Mouse (Mus musculus): ENCODE measurements around the gene Olfr643. TPM values are rescaled to one million over a fixed set of nuclear protein-coding genes. Genes with fewer than 3 reads are reported as not detected.

Gene Olfr643
- not detected for total RNA-seq (2021)

- DNase-seq, result no peak
Measured at GRCm38 (mm10) chr7:104137305-104137704, at the start of gene Olfr643. Olfr643 (minus strand) TSS chr7:104137405.

- DNase-seq, result no peak
Measured at GRCm38 (mm10) chr7:104183292-104183691, 46.1 kb upstream of the Olfr643 start, which contains the start of gene Olfr648. Olfr648 (minus strand) TSS chr7:104183392.

- no peak for DNase-seq
Measured at GRCm38 (mm10) chr7:104179074-104179473, 41.9 kb upstream of the Olfr643 start.

DNA sequence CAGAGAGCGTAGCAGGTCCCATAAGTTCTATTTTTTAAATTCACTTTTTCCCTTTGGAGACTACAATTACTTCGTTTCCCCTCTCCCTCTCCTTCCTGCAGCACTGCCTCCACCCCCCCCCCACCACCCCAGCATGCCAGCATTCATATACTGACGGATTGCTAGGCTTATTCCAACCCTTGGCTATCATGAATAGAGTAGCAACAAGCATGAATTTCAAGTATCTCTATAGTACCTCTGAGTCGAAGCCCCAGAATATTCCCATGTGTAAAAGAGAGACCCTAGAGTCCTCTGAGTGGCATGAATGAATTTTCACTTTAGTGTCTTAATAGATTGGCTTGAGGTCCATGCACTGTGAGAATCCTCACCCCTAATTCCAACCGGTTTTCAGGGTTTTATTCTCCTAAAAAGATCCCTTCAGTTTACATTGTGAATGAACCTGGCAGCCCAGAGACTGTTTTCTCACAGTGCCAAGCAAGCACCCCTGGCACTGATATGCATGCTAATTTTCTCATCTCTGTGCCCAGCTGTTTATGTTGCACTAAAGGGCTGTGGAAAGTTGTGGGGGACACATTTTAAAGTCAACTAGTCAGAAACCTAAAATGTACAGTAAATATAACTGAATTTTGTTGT, 41.3 kb upstream of the Olfr643 start:
- no peak for DNase-seq

GRCm38 (mm10) chr7:104175085-104175484, 37.9 kb upstream of the Olfr643 start:
- DNase-seq, result no peak

- DNase-seq, result no peak
Measured at GRCm38 (mm10) chr7:104169634-104170204, 32.5 kb upstream of the Olfr643 start.

DNA sequence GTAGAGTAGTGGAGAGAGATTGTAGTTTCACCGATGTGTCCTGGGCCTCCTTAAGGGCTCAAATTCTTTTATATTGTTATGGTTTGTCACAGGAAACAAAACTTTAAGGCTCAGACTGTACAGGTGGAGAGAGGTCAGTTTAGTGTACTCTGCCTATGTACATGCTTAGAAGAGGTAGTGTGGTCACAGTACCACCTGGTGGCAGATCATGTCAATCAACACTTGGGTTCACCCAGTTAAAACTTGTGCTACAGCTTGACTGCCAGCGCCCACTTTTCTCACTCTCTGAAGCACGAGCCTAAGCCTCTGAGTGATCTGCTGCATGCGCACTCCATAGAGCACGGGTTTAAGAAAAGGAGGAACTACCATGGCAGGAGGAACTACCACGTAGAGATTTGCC, 29.9 kb upstream of the Olfr643 start:
- DNase-seq, result no peak

GRCm38 (mm10) chr7:104150456-104150855, 13.3 kb upstream of the Olfr643 start, which contains the start of gene Ubqlnl:
Ubqlnl (minus strand) TSS chr7:104150556.
- no peak for DNase-seq

DNA sequence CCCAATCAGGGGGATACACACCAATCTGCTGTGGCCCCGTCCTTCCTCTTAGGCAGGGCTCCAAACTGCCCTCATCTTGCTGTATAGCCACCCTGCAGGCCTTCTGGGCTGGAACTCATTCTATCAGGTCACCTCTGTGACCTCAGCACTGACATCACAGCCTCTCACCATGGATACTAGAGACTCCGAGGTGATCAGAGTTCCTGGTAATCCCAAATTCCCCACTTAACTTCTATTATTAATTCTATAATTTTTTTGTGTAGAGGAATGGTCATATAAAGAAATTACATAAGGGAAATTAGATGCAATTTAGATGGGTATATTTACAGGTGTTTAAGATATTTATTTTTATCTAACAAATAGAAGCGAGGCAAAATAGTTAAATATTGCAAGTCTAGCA, 6.0 kb upstream of the Olfr643 start, which contains the start of gene Ubqln3:
TSS of gene Ubqln3 (minus strand) at position 101 of the 400 bp plus-strand sequence.
- DNase-seq, result no peak

DNA sequence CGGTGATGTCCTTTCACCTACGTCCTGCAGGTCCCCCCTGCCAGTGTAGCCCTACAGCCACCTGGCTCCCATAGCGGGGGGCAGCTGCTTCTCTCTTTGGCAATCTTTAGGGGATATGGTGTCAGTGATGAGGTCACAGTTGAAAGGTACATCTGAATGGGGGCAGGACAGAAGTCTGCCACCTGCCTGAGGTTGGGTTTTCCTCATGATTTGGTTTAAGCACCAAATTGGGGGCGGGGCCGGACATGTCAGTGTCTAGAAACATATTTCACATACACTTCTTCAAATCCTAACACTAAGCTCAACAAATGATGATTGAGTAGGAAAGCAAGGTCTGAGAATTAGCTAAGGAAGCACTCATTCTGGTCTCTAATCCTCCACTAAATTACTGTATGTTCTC, 7.5 kb downstream of the Olfr643 start, which contains the start of gene Ubqln5:
TSS of gene Ubqln5 (minus strand) at position 101 of the 400 bp plus-strand sequence.
- DNase-seq, result no peak

- no peak for DNase-seq
Measured at GRCm38 (mm10) chr7:104104757-104104972, 32.5 kb downstream of the Olfr643 start, which contains the start of gene Olfr646. Olfr646 (plus strand) TSS chr7:104104873.

DNA sequence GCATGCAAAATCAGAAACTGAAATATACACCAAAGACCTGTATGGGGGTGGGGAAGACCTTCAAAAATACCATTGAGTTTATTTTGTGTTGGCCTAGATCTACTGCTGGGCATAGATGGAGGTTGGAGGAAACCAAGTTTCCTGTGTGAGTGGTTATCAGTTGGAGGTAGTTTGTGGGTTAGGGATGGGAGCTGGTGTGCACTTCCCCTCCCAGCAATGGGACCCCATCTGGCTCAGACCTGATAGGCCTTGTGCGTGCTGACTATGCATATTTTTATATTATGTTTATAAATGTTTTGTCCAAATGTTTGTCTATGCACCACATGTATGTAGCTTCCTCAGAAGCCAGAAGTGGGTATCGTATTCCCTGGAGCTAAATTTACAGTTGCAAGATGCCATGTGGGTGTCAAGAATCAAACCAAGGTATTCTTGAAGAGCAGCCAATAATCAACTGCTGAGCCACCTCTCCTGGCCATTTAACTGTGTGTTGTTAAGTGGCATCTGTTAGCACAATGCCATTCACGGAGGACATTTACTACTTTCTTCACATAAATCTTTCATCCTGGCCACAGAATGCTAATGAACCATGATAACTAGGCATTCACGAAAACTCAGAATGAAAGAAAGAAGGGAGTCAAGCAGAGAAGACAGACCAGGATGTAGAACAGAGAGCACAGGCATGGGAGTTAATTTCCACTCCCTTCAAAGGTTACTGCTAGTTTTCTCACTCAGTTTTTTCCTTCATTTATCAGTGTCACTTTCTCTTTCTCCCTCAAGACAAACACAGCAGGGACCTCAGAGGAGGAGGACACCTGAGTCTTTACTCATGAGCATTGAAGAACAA, 33.1 kb downstream of the Olfr643 start:
- DNase-seq, result no peak

DNA sequence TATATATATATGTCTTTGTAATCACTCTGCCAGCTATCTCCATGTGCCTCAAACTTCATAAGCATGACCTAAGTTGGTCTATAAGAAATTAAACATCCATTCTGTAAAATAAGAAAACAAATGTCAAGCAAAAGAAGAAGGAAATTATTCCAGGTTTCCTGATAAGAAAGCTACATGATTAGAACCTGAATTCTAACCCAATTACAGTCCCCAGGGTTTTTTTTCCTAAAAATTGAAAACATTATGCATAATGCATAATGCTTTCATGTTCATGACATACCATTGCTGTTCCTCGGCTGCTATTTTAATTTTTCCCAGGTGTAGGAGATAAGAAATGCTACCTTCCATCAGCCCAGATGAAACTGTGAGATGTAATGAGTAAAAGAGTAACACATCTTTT, 51.8 kb downstream of the Olfr643 start, which contains the start of gene Olfr645:
TSS of gene Olfr645 (minus strand) at position 101 of the 400 bp plus-strand sequence.
- DNase-seq, result no peak

DNA sequence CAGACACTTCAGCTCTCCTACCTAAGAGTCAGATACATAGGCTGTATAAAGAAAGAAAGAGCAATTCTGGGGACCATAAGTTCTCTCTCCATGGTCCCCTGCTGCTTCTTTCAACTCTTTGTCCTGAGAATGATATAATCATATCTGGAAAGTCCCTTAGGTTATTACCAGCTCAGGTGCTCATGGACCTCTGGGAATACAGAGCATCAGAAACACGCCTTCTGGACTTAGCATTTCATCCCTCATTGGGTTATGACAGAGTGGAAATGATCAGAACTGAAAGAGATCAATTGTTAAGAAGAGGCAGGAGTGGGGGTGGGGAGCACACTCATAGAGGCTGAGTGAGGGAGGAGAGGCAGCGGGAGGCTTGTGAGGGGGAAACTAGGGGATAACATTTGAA, 65.4 kb downstream of the Olfr643 start, which contains the start of gene Olfr644:
TSS of gene Olfr644 (minus strand) at position 101 of the 400 bp plus-strand sequence.
- DNase-seq, result no peak

GRCm38 (mm10) chr7:104061345-104061744, 75.9 kb downstream of the Olfr643 start, which contains the start of gene 4930516K23Rik:
4930516K23Rik (minus strand) TSS chr7:104061445.
- DNase-seq, result no peak

DNA sequence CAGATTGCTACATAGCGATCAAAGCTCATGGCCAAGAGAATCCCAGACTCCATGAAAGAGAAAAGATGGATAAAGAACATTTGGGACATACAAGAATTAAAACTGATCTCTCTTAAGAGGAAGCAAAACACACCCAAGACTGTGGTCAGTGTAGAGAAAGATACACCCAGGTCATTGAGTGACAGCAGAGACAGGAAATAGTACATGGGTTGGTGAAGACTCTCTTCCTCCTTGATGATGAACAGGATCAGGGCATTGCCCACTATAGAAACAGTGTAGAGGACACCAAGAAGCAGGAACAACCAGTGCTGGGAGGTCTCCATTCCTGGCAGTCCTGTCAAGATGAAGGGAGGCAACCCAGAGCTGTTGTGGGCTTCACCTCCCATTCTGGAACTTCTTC, 78.0 kb downstream of the Olfr643 start:
- DNase-seq, result no peak

DNA sequence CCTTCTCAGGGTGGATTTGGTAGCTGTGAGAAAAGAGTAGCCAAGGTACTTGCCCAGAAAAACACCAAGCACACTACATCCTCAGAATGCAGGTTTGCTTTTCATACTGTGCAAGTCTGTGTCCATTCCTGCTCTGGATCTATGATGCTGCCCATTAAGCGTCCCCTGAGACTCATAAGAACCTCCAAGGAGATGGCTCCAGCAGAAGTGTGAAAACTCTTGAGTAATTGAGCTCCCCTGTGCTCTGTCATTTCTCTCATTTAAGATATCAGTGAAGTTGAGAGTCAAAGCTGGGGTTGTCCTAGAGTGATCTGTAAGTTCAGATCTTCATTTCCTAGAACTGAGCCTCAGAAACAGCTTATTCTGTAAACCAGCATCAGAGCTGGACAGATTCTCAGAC, 84.6 kb downstream of the Olfr643 start, which contains the start of gene Olfr642:
TSS of gene Olfr642 (minus strand) at position 101 of the 400 bp plus-strand sequence.
- no peak for DNase-seq

- DNase-seq, result no peak
Measured at GRCm38 (mm10) chr7:104050745-104051144, 86.5 kb downstream of the Olfr643 start.

DNA sequence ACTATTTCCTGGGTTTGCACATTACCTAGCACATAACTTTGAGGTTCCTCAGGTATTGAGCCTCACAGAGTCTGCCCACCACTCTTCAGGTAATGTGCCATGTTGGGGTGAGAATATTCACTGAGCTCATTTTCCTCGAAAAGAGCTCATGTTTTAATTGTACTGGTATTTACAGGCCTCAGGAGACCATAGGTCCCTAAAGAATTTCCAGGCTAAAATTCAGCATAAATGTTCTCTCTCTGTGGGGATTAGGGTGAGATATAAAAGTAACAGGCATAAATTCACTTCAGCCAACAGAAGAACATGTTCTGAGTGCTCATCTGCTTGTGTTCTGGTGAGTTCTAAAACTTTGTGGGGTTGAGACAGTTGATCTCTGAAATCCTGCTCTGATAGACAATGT, 102.1 kb downstream of the Olfr643 start, which contains the start of gene Olfr641:
TSS of gene Olfr641 (plus strand) at position 301 of the 400 bp plus-strand sequence.
- no peak for DNase-seq

DNA sequence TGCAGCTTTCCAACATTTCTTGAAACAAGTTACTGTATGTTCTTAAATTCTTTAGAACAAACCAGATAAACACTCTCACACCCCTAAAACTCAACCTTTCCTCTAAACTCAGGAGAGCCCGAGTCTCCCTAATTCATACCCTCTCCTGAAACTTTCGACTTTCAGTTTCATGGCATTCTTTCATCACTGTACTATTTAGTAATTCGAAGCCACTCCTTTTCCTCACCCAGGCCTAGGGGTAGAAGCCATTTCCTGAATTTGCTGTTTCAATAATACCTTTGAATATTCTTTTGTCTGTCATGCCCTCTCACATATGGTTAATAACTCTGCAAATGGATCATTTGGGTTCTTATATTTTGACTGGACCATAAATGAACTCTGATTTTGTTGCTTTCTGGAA, 110.2 kb downstream of the Olfr643 start:
- DNase-seq, result no peak

DNA sequence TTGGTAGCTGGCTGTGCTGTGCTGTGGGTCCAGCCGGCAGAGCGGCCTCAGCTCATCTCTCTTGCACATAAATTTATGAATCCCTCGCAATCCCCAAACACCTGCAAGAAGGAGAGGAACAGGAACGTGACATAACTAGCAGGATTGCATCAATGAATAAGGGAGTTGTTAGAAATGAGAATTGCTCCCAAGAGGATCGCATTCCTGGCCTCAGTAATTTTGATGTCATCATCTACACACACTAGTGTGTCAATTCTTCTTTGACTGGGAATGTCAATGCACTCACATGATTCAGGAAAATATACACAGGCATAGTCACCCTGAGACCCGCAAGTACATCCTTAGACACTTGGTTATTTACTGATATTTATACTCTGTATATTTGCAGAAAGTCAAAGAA, 111.7 kb downstream of the Olfr643 start, which contains the start of gene Olfr640:
TSS of gene Olfr640 (minus strand) at position 101 of the 400 bp plus-strand sequence.
- DNase-seq, result no peak

DNA sequence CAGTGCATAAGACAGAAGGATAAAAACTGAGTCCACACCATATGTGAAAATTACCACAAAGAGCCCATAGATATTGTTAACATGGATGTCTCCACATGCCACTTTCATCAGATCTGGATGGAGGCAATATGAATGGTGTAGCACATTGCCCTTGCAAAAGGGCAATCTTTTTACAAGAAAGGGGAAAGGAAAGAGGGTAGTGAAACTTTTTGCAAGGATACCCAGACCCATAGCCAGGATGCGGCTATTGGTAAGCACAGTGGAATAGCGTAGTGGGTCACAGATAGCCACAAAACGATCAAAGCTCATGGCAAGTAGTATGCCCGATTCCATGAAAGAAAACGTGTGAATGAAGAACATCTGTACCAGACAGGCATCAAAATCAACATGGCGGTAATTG, 115.6 kb downstream of the Olfr643 start:
- DNase-seq, result no peak

- no peak for DNase-seq
Measured at GRCm38 (mm10) chr7:104018953-104019352, 118.3 kb downstream of the Olfr643 start.

Measured in layer of hippocampus, postnatal 36 days (tissue).